Mouse (Mus musculus): ENCODE measurements at regions not wholly inside any gene's neighbourhood (a gene's known extent, or its start where the extent isn't known, plus 50 kb on each side); places are given as distances from the start of the nearest gene placed in this dataset.

GRCm38 (mm10) chr14:46639116-46639826 lies 121.1 kb upstream of the Cdkn3 start:
- Histone ChIP-seq H3K79me2 (ENCODE audit: control insufficient read depth, insufficient read depth, low read length, poor library complexity) (no peaks in the 10 kb centered on the region), H3K4me3 (ENCODE audit: control insufficient read depth in 1 of 2, insufficient read depth in 1 of 2, low read depth in 2 of 2, low read length in 2 of 2) (no peak overlapping the region), H3K4me1 (ENCODE audit: control insufficient read depth in 1 of 2, insufficient read depth in 2 of 2, low read length in 2 of 2) (no peaks in the 10 kb centered on the region), H3K9me3 (replicated peaks; ENCODE audit: insufficient read depth, low read length) (no peaks in the 10 kb centered on the region), H3K9ac (ENCODE audit: control insufficient read depth, low read depth, low read length, poor library complexity, severe bottlenecking) (no peak overlapping the region), H3K36me3 (ENCODE audit: control insufficient read depth in 1 of 2, insufficient read depth in 2 of 2, low read length in 2 of 2) (no peaks in the 10 kb centered on the region), H3K27me3 (ENCODE audit: control insufficient read depth in 1 of 2, insufficient read depth in 2 of 2, low read length in 2 of 2) (no peaks in the 10 kb centered on the region), H3K27ac (ENCODE audit: control insufficient read depth, low read depth, low read length) (no peak overlapping the region)
- no peak for DNase-seq (ENCODE audit: low read depth, low spot score)
- TF ChIP-seq MYC (IDR thresholded peaks at IDR 0.05; ENCODE audit: low read depth, low read length) (no peak), MAZ (IDR thresholded peaks at IDR 0.05; ENCODE audit: low read depth, low read length) (no peak), E2F4 (IDR thresholded peaks at IDR 0.05; ENCODE audit: borderline replicate concordance, low read depth, low read length) (no peak), USF1 (IDR thresholded peaks at IDR 0.05; ENCODE audit: low read depth, low read length) (no peak), RAD21 (IDR thresholded peaks at IDR 0.05; ENCODE audit: low read depth, low read length) (no peak), POLR2A (IDR thresholded peaks at IDR 0.05; ENCODE audit: control insufficient read depth in 1 of 2, insufficient read depth in 1 of 2, low read depth in 1 of 2, low read length in 2 of 2, poor library complexity in 1 of 2) (no peak), MYB (IDR thresholded peaks at IDR 0.05; ENCODE audit: low read depth, low read length) (no peak), GABPA (IDR thresholded peaks at IDR 0.05; ENCODE audit: low read depth, low read length) (no peak), RCOR1 (IDR thresholded peaks at IDR 0.05; ENCODE audit: low read depth, low read length) (no peak), MAX (IDR thresholded peaks at IDR 0.05; ENCODE audit: low read length) (no peak), UBTF (IDR thresholded peaks at IDR 0.05; ENCODE audit: borderline replicate concordance, insufficient read depth, low read depth, low read length) (no peak), SMC3 (IDR thresholded peaks at IDR 0.05; ENCODE audit: low read depth, low read length) (no peak), CTCF (IDR thresholded peaks at IDR 0.05 in 2 of 3, conservative IDR thresholded peaks at IDR 0.05 in 1 of 3; ENCODE audit: control insufficient read depth in 1 of 3, insufficient read depth in 1 of 3, low read depth in 2 of 3, low read length in 3 of 3, poor library complexity in 1 of 3, severe bottlenecking in 1 of 3) (no peak), SIN3A (IDR thresholded peaks at IDR 0.05; ENCODE audit: low read length) (no peak), BHLHE40 (IDR thresholded peaks at IDR 0.05; ENCODE audit: borderline replicate concordance, low read depth, low read length) (no peak), MAFK (IDR thresholded peaks at IDR 0.05; ENCODE audit: borderline replicate concordance, low read depth, low read length) (no peak), USF2 (IDR thresholded peaks at IDR 0.05; ENCODE audit: borderline replicate concordance in 1 of 2, insufficient read depth in 1 of 2, low read depth in 1 of 2, low read length in 2 of 2) (no peak), KAT2A (conservative IDR thresholded peaks at IDR 0.05; ENCODE audit: low read depth, low read length) (no peak)

- TF ChIP-seq RCOR1 (IDR thresholded peaks at IDR 0.05; ENCODE audit: low read depth, low read length) (no peak), USF2 (IDR thresholded peaks at IDR 0.05; ENCODE audit: borderline replicate concordance in 1 of 2, insufficient read depth in 1 of 2, low read depth in 1 of 2, low read length in 2 of 2) (no peak), NRF1 (IDR thresholded peaks at IDR 0.05; ENCODE audit: insufficient read depth, low read depth, low read length, poor library complexity, severe bottlenecking) (no peak), ZC3H11A (IDR thresholded peaks at IDR 0.05; ENCODE audit: low read depth, low read length) (no peak), SMC3 (IDR thresholded peaks at IDR 0.05; ENCODE audit: low read depth, low read length) (no peak), CHD2 (IDR thresholded peaks at IDR 0.05; ENCODE audit: low read length) (no peak), RAD21 (IDR thresholded peaks at IDR 0.05; ENCODE audit: low read depth, low read length) (no peak), E2F4 (IDR thresholded peaks at IDR 0.05; ENCODE audit: borderline replicate concordance, low read depth, low read length) (no peak), ZNF384 (IDR thresholded peaks at IDR 0.05; ENCODE audit: low read depth, low read length) (no peak), TAL1 (IDR thresholded peaks at IDR 0.05; ENCODE audit: low read length) (no peak), EP300 (IDR thresholded peaks at IDR 0.05; ENCODE audit: low read depth in 1 of 2, low read length in 2 of 2) (no peak), UBTF (IDR thresholded peaks at IDR 0.05; ENCODE audit: borderline replicate concordance, insufficient read depth, low read depth, low read length) (no peak)
- H3K79me2 ChIP-seq (ENCODE audit: control insufficient read depth, insufficient read depth, low read length, poor library complexity) = no peaks in the 10 kb centered on the region
- H3K9me3 ChIP-seq (replicated peaks; ENCODE audit: insufficient read depth, low read length) = no peaks in the 10 kb centered on the region
- H3K4me3 ChIP-seq (ENCODE audit: control insufficient read depth in 1 of 2, insufficient read depth in 1 of 2, low read depth in 2 of 2, low read length in 2 of 2) = no peak overlapping the region
- no peak overlapping the region for H3K27ac ChIP-seq (ENCODE audit: control insufficient read depth, low read depth, low read length)
- DNase-seq (ENCODE audit: low read depth, low spot score) = no peak
- no peaks in the 10 kb centered on the region for H3K36me3 ChIP-seq (ENCODE audit: control insufficient read depth in 1 of 2, insufficient read depth in 2 of 2, low read length in 2 of 2)
- no peaks in the 10 kb centered on the region for H3K4me1 ChIP-seq (ENCODE audit: control insufficient read depth in 1 of 2, insufficient read depth in 2 of 2, low read length in 2 of 2)
- no peaks in the 10 kb centered on the region for H3K27me3 ChIP-seq (ENCODE audit: control insufficient read depth in 1 of 2, insufficient read depth in 2 of 2, low read length in 2 of 2)
- no peak overlapping the region for H3K9ac ChIP-seq (ENCODE audit: control insufficient read depth, low read depth, low read length, poor library complexity, severe bottlenecking)
These were observed 121.8 kb upstream of the Cdkn3 start for GRCm38 (mm10) chr14:46638516-46638915.
